Mouse (Mus musculus) embryo, embryonic 10 days (tissue): Measurements from ENCODE around the gene Cacng2.
A peak's percentile ranks its signal among the peaks of the same experiment; 100 is the strongest.

ENCODE experiments used
- DNase-seq: peaks from one replicate; pipeline ENCODE4 v3.0.0-alpha.2; 2015; ENCODE audit warnings: low spot score

Gene Cacng2

GRCm38 (mm10) chr15:78119704-78120103 is at the start of gene Cacng2:
TSS of gene Cacng2 (minus strand) at chr15:78120028.
- peak; percentile 99 for DNase-seq

GRCm38 (mm10) chr15:78169566-78169965 is 49.7 kb upstream of the Cacng2 start:
- no peak for DNase-seq

- no peak for DNase-seq
Observed at GRCm38 (mm10) chr15:78165292-78165691, 45.5 kb upstream of the Cacng2 start.

GRCm38 (mm10) chr15:78164466-78164865 is 44.6 kb upstream of the Cacng2 start:
- DNase-seq: no peak

- DNase-seq: no peak
Observed at GRCm38 (mm10) chr15:78161946-78162345, 42.1 kb upstream of the Cacng2 start.

GRCm38 (mm10) chr15:78158335-78158734 is 38.5 kb upstream of the Cacng2 start:
- DNase-seq: no peak

GRCm38 (mm10) chr15:78157824-78158223 is 38.0 kb upstream of the Cacng2 start:
- no peak for DNase-seq

- no peak for DNase-seq
Observed at GRCm38 (mm10) chr15:78157330-78157729, 37.5 kb upstream of the Cacng2 start.

GRCm38 (mm10) chr15:78155421-78155820 is 35.6 kb upstream of the Cacng2 start:
- DNase-seq: no peak

GRCm38 (mm10) chr15:78153045-78153775 is 33.4 kb upstream of the Cacng2 start:
- peak; percentile 59 for DNase-seq

- peak; percentile 48 for DNase-seq
Observed at GRCm38 (mm10) chr15:78148565-78148964, 28.7 kb upstream of the Cacng2 start.

- no peak for DNase-seq
Observed at GRCm38 (mm10) chr15:78140226-78140625, 20.4 kb upstream of the Cacng2 start.

GRCm38 (mm10) chr15:78134606-78135005 is 14.8 kb upstream of the Cacng2 start:
- DNase-seq: peak; percentile 85

GRCm38 (mm10) chr15:78133389-78133788 is 13.6 kb upstream of the Cacng2 start:
- peak; percentile 22 for DNase-seq

GRCm38 (mm10) chr15:78119248-78119647 is 580 bp downstream of the Cacng2 start:
- no peak for DNase-seq

- DNase-seq: no peak
Observed at GRCm38 (mm10) chr15:78118275-78118995, 1.4 kb downstream of the Cacng2 start.

- no peak for DNase-seq
Observed at GRCm38 (mm10) chr15:78117731-78118130, 2.1 kb downstream of the Cacng2 start.

- DNase-seq: no peak
Observed at GRCm38 (mm10) chr15:78116936-78117335, 2.9 kb downstream of the Cacng2 start.

- DNase-seq: no peak
Observed at GRCm38 (mm10) chr15:78116244-78116643, 3.6 kb downstream of the Cacng2 start.

GRCm38 (mm10) chr15:78099516-78099915 is 20.3 kb downstream of the Cacng2 start:
- no peak for DNase-seq

GRCm38 (mm10) chr15:78096004-78096403 is 23.8 kb downstream of the Cacng2 start:
- no peak for DNase-seq

- DNase-seq: no peak
Observed at GRCm38 (mm10) chr15:78093597-78093996, 26.2 kb downstream of the Cacng2 start.

- DNase-seq: peak; percentile 32
Observed at GRCm38 (mm10) chr15:78082841-78083572, 36.8 kb downstream of the Cacng2 start.
